Mouse (Mus musculus) E14TG2a.4 (cell line): ENCODE results near the gene Olfr720.

ENCODE experiments used
- H3K27me3 ChIP-seq: 2 replicates; pipeline ENCODE4 v1.6.1; 2014; ENCODE audit warnings: low read length, control low read depth; ENCODE audit not compliant: insufficient read depth
- H3K36me3 ChIP-seq: 2 replicates; pipeline ENCODE4 v1.6.1; 2014; ENCODE audit warnings: low read length, control low read depth; ENCODE audit not compliant: insufficient read depth
- H3K4me1 ChIP-seq: replicated peaks from 2 replicates; pipeline ENCODE4 v1.6.1; 2014; ENCODE audit warnings: low read depth, low read length, control low read depth
- H3K4me3 ChIP-seq: replicated peaks from 2 replicates; pipeline ENCODE4 v1.5.1; 2014; ENCODE audit warnings: mild to moderate bottlenecking, low read length
- H3K9me3 ChIP-seq: 2 replicates; pipeline ENCODE4 v1.6.1; 2014; ENCODE audit warnings: low read length, control low read depth
- CTCF ChIP-seq: conservative IDR thresholded peaks from 2 replicates; pipeline ENCODE4 v1.5.1; 2014; ENCODE audit warnings: low read length
- NANOG ChIP-seq: IDR thresholded peaks from 2 replicates; pipeline ENCODE4 v1.6.1; 2014; ENCODE audit warnings: borderline replicate concordance, low read length, mixed read lengths
- POU5F1 ChIP-seq: IDR thresholded peaks from 2 replicates; pipeline ENCODE4 v1.6.1; 2014; ENCODE audit warnings: low read length, borderline replicate concordance

Gene Olfr720

DNA sequence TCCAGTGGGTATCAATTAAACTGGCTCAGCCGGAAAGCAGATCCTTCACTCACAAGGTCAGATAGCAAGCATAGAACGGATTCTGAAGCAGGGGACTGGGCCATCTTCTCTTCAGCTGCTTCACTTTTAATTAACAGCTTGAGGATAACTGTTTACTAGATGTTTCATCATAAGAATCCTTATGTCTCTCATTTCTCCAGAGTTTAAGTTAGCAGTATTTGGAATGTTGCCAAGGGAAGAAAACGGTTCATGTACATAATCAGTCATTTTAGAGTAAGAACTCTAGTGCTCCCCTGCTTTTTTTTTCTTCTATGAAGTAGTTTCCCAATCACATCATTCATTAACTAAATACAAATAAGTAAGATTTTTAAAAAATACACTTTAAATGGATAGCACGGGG is at the start of gene Olfr720:
Gene Olfr720, minus strand, starts transcription at position 101 of the 400 bp plus-strand sequence.
- no peak within 1 kb of the TSS for H3K4me3 ChIP-seq
- H3K27me3 ChIP-seq: no peaks in the 10 kb centered on the region
- no peaks in the 10 kb centered on the region for H3K4me1 ChIP-seq
- no peak for TF ChIP-seq POU5F1
- TF ChIP-seq CTCF: no peak
- no peak for TF ChIP-seq NANOG
- no peaks in the 10 kb centered on the region for H3K36me3 ChIP-seq
- H3K9me3 ChIP-seq: no peaks in the 10 kb centered on the region
